Mouse (Mus musculus): ENCODE data around the gene Rorb.

The Rorb gene

GRCm38 (mm10) chr19:18889117-18889627 is 221.8 kb downstream of the Rorb start:
- in situ Hi-C loops (cut with MboI, MseI): no loop called here

GRCm38 (mm10) chr19:18888491-18889116 is 222.4 kb downstream of the Rorb start:
- in situ Hi-C loops (cut with MboI, MseI): no loop called here

GRCm38 (mm10) chr19:18887646-18888407 is 223.2 kb downstream of the Rorb start:
- in situ Hi-C loops (cut with MboI, MseI): no loop called here

DNA sequence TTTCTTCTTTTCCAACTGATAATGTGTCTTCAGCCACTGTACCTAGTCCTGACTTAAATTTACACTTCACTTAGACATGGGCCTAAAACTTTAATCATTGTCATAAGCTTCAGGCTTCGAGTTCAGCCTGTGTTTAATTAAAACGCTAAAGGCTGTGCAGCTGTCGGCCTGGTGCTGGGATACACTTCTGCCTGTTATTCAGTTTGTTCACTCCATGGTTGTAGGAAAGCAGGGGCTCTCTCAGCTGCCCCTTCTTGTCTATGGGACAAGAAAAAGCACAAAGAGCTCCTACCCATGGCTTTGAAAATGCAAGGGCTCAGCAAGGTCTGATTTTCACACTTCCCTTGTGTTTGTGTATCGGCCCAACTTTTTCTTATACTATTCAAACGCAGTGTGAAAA is 229.8 kb downstream of the Rorb start:
- in situ Hi-C loops (cut with MboI, MseI): no loop called here

All from T-helper 1 cell (primary cell).